8 mouse cellular contexts compared by ENCODE assay signal in genomic region chr10:20169927-20170604, GRCm38 (mm10). TPM values are rescaled to one million over a fixed set of nuclear protein-coding genes. Genes with fewer than 3 reads are reported as not detected.
DNase-seq lines count a peak whose midpoint lies in the region; ATAC-seq and TF ChIP-seq lines count a peak whose summit lies in the region.
"Had no signal": no experiment of that assay in that cellular context is flagged by ENCODE, and none has a peak within 500 bp of the region (broad histone marks: within the 10 kb centered on the region; RNA-seq: fewer than 3 reads in every experiment).

No protein-coding gene starts in this region.

- no peaks in the 10 kb centered on the region for H3K36me3 ChIP-seq in embryonic facial prominence, embryonic 15.5 days
- H3K36me3 ChIP-seq in intestine, postnatal 0 days (ENCODE audit: control insufficient read depth, insufficient read depth): no peaks in the 10 kb centered on the region
- no peaks in the 10 kb centered on the region for H3K36me3 ChIP-seq in neural tube, embryonic 13.5 days

- no peak overlapping the region for H3K9ac ChIP-seq in embryonic facial prominence, embryonic 15.5 days
- H3K9ac ChIP-seq in intestine, postnatal 0 days (ENCODE audit: low read depth, low read length): peak overlapping the region; percentile 26; the same call in 1 of the 2 replicates
- peak overlapping the region; percentile 31 for H3K9ac ChIP-seq in neural tube, embryonic 13.5 days

- no peaks in the 10 kb centered on the region for H3K27me3 ChIP-seq in embryonic facial prominence, embryonic 15.5 days
- no peaks in the 10 kb centered on the region for H3K27me3 ChIP-seq in intestine, postnatal 0 days (replicated peaks; ENCODE audit: control insufficient read depth, insufficient read depth, low read length)
- no peaks in the 10 kb centered on the region for H3K27me3 ChIP-seq in neural tube, embryonic 13.5 days

- peaks cover 22% of the 10 kb centered on the region for H3K4me1 ChIP-seq in embryonic facial prominence, embryonic 15.5 days
- H3K4me1 ChIP-seq in intestine, postnatal 0 days (replicated peaks; ENCODE audit: control insufficient read depth, insufficient read depth, low read length): peaks cover 6% of the 10 kb centered on the region; the same call in 1 of the 2 replicates
- peaks cover 20% of the 10 kb centered on the region for H3K4me1 ChIP-seq in neural tube, embryonic 13.5 days (replicated peaks)

- H3K4me3 ChIP-seq in layer of hippocampus, adult 2 months: peak overlapping the region; percentile 65
- H3K4me3 ChIP-seq in embryonic facial prominence, embryonic 15.5 days (replicated peaks): peak overlapping the region; percentile 30
- peak overlapping the region; percentile 16; the same call in 1 of the 2 replicates for H3K4me3 ChIP-seq in intestine, postnatal 0 days (ENCODE audit: low read depth, low read length)
- H3K4me3 ChIP-seq in neural tube, embryonic 13.5 days: peak overlapping the region; percentile 30
- H3K4me3 ChIP-seq: heart, adult 2 months had no signal

- 18% methylated on average over 19 of the region's 19 CpGs for WGBS in embryonic facial prominence, embryonic 15.5 days
- 24% methylated on average over 19 of the region's 19 CpGs for WGBS in intestine, postnatal 0 days
- WGBS in neural tube, embryonic 13.5 days: 27% methylated on average over 19 of the region's 19 CpGs

- no peaks in the 10 kb centered on the region for H3K9me3 ChIP-seq in embryonic facial prominence, embryonic 15.5 days (replicated peaks)
- H3K9me3 ChIP-seq in intestine, postnatal 0 days (ENCODE audit: control insufficient read depth): no peaks in the 10 kb centered on the region
- H3K9me3 ChIP-seq in neural tube, embryonic 13.5 days: no peaks in the 10 kb centered on the region

- peak overlapping the region; percentile 96 for H3K27ac ChIP-seq in layer of hippocampus, adult 2 months
- peak overlapping the region; percentile 77 for H3K27ac ChIP-seq in embryonic facial prominence, embryonic 15.5 days (replicated peaks)
- peak overlapping the region; percentile 70 for H3K27ac ChIP-seq in intestine, postnatal 0 days (ENCODE audit: low read depth, low read length)
- peak overlapping the region; percentile 50 for H3K27ac ChIP-seq in neural tube, embryonic 13.5 days (replicated peaks)
- H3K27ac ChIP-seq: heart, adult 2 months had no signal

- TF ChIP-seq CTCF in layer of hippocampus, adult 2 months (conservative IDR thresholded peaks at IDR 0.05): no peak
- TF ChIP-seq CTCF in intestine, postnatal 0 days (IDR thresholded peaks at IDR 0.05; ENCODE audit: low read depth): no peak

- ATAC-seq in embryonic facial prominence, embryonic 15.5 days (ENCODE audit: insufficient number of reproducible peaks, low FRiP score, low TSS enrichment, low read depth): no peak
- no peak for ATAC-seq in intestine, postnatal 0 days
- peak; percentile 26; the same call in 1 of the 2 replicates for ATAC-seq in neural tube, embryonic 13.5 days (ENCODE audit: low read depth)

- peak overlapping the region; percentile 55 for H3K4me2 ChIP-seq in embryonic facial prominence, embryonic 15.5 days (replicated peaks)
- peak overlapping the region; percentile 50 for H3K4me2 ChIP-seq in intestine, postnatal 0 days (replicated peaks; ENCODE audit: low read depth)
- H3K4me2 ChIP-seq in neural tube, embryonic 13.5 days: peak overlapping the region; percentile 53

- DNase-seq in layer of hippocampus, adult 2 months (ENCODE audit: low spot score in 2 of 2): no peak
- DNase-seq in layer of hippocampus, postnatal 25 days (ENCODE audit: extremely low spot score in 1 of 2, low spot score in 1 of 2): no peak
- no peak for DNase-seq in spleen, postnatal 4 days (ENCODE audit: low spot score in 2 of 2)
- DNase-seq in right cerebral cortex, postnatal 25 days: no peak

RNA-seq across cellular contexts. Expression of gene Map7, which starts 21.8 kb away (rescaled TPM):
- 100 to 1,000 TPM; 109 to 127 TPM for total RNA-seq in layer of hippocampus, adult 2 months (2021)
- 100 to 1,000 TPM in 1 of 2 experiments, 10 to 100 TPM in 1; 90.6 to 102 TPM for total RNA-seq in layer of hippocampus, postnatal 25 days (2021)
- polyA plus RNA-seq in embryonic facial prominence, embryonic 15.5 days (2015; fragmentation: Nextera tagmentation; extraction: Ambion mirVana): 17.5 and 18.4 TPM in 2 replicates
- 47.0 and 55.7 TPM in 2 replicates for polyA plus RNA-seq in intestine, postnatal 0 days (2015; fragmentation: Nextera tagmentation; extraction: Ambion mirVana)
- polyA plus RNA-seq in neural tube, embryonic 13.5 days (2015; fragmentation: Nextera tagmentation; extraction: Ambion mirVana): 15.3 and 17.8 TPM in 2 replicates
